Comparison of ENCODE assay signal across 9 mouse cellular contexts in genomic region chr5:89679871-89680536, GRCm38 (mm10).
A peak's percentile ranks its signal among the peaks of the same experiment; 100 is the strongest.
DNase-seq lines count a peak whose midpoint lies in the region; TF ChIP-seq lines count a peak whose summit lies in the region.
"Had no signal": no experiment of that assay in that cellular context is flagged by ENCODE, and none has a peak within 500 bp of the region (broad histone marks: within the 10 kb centered on the region; RNA-seq: fewer than 3 reads in every experiment).

No protein-coding gene starts in this region.

- H3K79me2 ChIP-seq in heart, adult 2 months (replicated peaks; ENCODE audit: control insufficient read depth, insufficient read depth, low read length), result no peaks in the 10 kb centered on the region

- peak; percentile 84 for TF ChIP-seq CTCF in heart, adult 2 months (IDR thresholded peaks at IDR 0.05)
- TF ChIP-seq CTCF in thymus, adult 2 months (IDR thresholded peaks at IDR 0.05; ENCODE audit: borderline replicate concordance, control insufficient read depth, extremely low read depth, insufficient read depth, low read length, poor library complexity), result no peak

- WGBS in heart, adult 2 months, result 55% methylated on average over 5 of the region's 5 CpGs
- WGBS in thymus, adult 2 months, result 71% methylated on average over 5 of the region's 5 CpGs

- no peaks in the 10 kb centered on the region for H3K27me3 ChIP-seq in heart, adult 2 months (ENCODE audit: control insufficient read depth, insufficient read depth, low read length)
- H3K27me3 ChIP-seq in thymus, adult 2 months (ENCODE audit: control insufficient read depth, insufficient read depth, low read length), result no peaks in the 10 kb centered on the region
- H3K27me3 ChIP-seq: liver, embryonic 13.5 days had no signal

- no peak for TF ChIP-seq EP300 in heart, adult 2 months (IDR thresholded peaks at IDR 0.05; ENCODE audit: insufficient read depth, low read depth, low read length)

- no peak overlapping the region for H3K9ac ChIP-seq in heart, adult 2 months (ENCODE audit: low read depth, low read length)
- H3K9ac ChIP-seq: liver, embryonic 13.5 days had no signal

- H3K4me1 ChIP-seq in heart, adult 2 months (ENCODE audit: control insufficient read depth, insufficient read depth, low read length), result no peaks in the 10 kb centered on the region; the same call in 1 of the 2 replicates
- H3K4me1 ChIP-seq in thymus, adult 2 months (replicated peaks; ENCODE audit: control insufficient read depth, insufficient read depth, low read length), result no peaks in the 10 kb centered on the region
- H3K4me1 ChIP-seq: liver, embryonic 13.5 days had no signal

- intact Hi-C loops in heart, adult 2 months (cut with DNase I), result loop anchor here (5.0 kb wide), 1 partner anchor 138 kb away; no protein-coding TSS in a partner anchor

- no peaks in the 10 kb centered on the region for H3K36me3 ChIP-seq in heart, adult 2 months (ENCODE audit: control insufficient read depth, insufficient read depth, low read length)
- H3K36me3 ChIP-seq in thymus, adult 2 months (ENCODE audit: control insufficient read depth, insufficient read depth, low read length), result no peaks in the 10 kb centered on the region
- H3K36me3 ChIP-seq: liver, embryonic 13.5 days had no signal

- no peak for DNase-seq in heart, adult 2 months
- no peak for DNase-seq in heart, adult 11 months
- DNase-seq in thymus, adult 2 months, result peak; percentile 18
- no peak for DNase-seq in thymus, postnatal 36 days
- peak; percentile 53 for DNase-seq in c-Kit-positive CD71-positive TER-119-negative erythroid progenitor cells, embryonic 14.5 days (ENCODE audit: low read depth)
- DNase-seq in kidney, adult 9 months, result peak; percentile 64
- DNase-seq in mesoderm, embryonic 11.5 days (ENCODE audit: low read depth, low spot score), result peak; percentile 65
- DNase-seq in ovary, postnatal 36 days (ENCODE audit: low spot score), result no peak
- DNase-seq: liver, embryonic 13.5 days had no signal

- no peak overlapping the region for H3K4me3 ChIP-seq in heart, adult 2 months
- no peak overlapping the region for H3K4me3 ChIP-seq in thymus, adult 2 months (ENCODE audit: control insufficient read depth, insufficient read depth, low read length)
- H3K4me3 ChIP-seq: liver, embryonic 13.5 days had no signal

- no peak overlapping the region for H3K27ac ChIP-seq in heart, adult 2 months
- no peak overlapping the region for H3K27ac ChIP-seq in thymus, adult 2 months (ENCODE audit: control insufficient read depth, insufficient read depth, low read length)
- H3K27ac ChIP-seq: liver, embryonic 13.5 days had no signal

- no peak for TF ChIP-seq POLR2A in heart, adult 2 months (IDR thresholded peaks at IDR 0.05; ENCODE audit: insufficient read depth, low read depth, low read length)
- no peak for TF ChIP-seq POLR2A in thymus, adult 2 months (IDR thresholded peaks at IDR 0.05; ENCODE audit: control insufficient read depth, extremely low read depth, insufficient read depth, low read length, poor library complexity)

Comparison
In these comparisons a context has a peak if more than half of its experiments do, and no peak if none do; other contexts are left out.
1. DNase-seq: peak in thymus, adult 2 months (single experiment), c-Kit-positive CD71-positive TER-119-negative erythroid progenitor cells, embryonic 14.5 days (single experiment), kidney, adult 9 months (single experiment) and mesoderm, embryonic 11.5 days (single experiment); none in heart, adult 2 months (0 of 2), heart, adult 11 months (single experiment), thymus, postnatal 36 days (0 of 2) and ovary, postnatal 36 days (single experiment).